In the genomic region with DNA sequence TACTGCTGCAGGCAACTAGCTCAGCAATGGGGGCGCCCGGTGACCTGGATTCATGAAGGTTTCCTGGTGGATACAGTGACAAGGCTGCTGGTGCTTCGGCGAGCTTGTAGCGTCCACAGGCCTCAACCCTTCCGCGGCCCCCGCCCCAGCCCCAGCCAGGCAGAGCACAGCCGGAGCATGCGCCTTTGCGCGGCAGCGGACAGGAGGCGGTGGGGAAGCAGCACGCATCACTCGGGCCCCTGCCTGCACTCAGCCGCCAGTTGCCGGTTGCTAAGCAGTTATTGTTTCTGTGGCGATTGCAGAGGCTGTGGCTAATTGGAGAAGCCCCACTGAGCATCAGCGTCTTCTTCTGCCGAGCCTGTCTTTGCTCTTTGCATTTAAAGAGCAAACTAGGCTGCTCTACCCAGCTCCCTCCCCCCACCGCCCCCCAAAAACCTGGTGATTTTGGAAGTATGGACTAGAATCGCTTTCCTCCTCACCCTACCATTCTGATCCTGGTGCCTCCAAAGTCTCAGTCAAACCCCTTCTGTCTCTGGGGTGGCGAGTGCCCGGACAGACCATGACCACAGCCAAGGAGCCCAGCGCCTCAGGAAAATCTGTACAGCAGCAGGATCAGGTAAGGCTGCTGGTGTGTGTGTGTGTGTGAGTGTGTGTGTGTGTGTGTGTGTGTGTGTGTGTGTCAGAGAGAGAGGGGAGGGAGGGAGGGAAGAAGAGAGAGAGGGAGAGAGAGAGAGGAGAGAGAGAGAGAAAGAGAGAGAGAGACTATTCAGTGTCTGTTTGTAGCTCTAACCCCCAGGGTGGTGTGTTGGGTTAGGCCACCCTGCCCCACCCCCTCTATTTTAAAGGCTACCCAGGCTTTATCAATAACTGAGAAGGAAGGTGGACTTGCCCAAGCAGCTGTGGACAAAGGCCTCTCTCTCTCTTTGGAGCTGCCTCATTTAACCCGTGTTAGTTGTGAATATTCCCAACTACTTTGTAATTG, we compare ENCODE assay signal across 8 mouse cellular contexts.
DNase-seq lines count a peak whose midpoint lies in the region; ATAC-seq and TF ChIP-seq lines count a peak whose summit lies in the region.

No protein-coding gene starts in this region.

- peaks cover 19% of the 10 kb centered on the region for H3K4me1 ChIP-seq in forebrain, embryonic 15.5 days
- H3K4me1 ChIP-seq in midbrain, postnatal 0 days (ENCODE audit: insufficient read depth, low read length) = peaks cover 31% of the 10 kb centered on the region

- H3K4me2 ChIP-seq in forebrain, embryonic 15.5 days (replicated peaks) = peak overlapping the region; percentile 66
- H3K4me2 ChIP-seq in midbrain, postnatal 0 days (ENCODE audit: low read depth, low read length, poor library complexity, severe bottlenecking) = peak overlapping the region; percentile 69

- H3K36me3 ChIP-seq in forebrain, embryonic 15.5 days = no peaks in the 10 kb centered on the region
- H3K36me3 ChIP-seq in midbrain, postnatal 0 days (ENCODE audit: insufficient read depth, low read length) = no peaks in the 10 kb centered on the region

- peak overlapping the region; percentile 79 for H3K27ac ChIP-seq in forebrain, embryonic 15.5 days (replicated peaks)
- peak overlapping the region; percentile 84 for H3K27ac ChIP-seq in midbrain, postnatal 0 days (ENCODE audit: low read depth, low read length)

- no peak for TF ChIP-seq CTCF in midbrain, postnatal 0 days (IDR thresholded peaks at IDR 0.05)

- peak overlapping the region; percentile 46 for H3K4me3 ChIP-seq in forebrain, embryonic 15.5 days
- peak overlapping the region; percentile 45 for H3K4me3 ChIP-seq in midbrain, postnatal 0 days (ENCODE audit: low read depth, low read length)

- peak overlapping the region; percentile 62 for H3K9ac ChIP-seq in forebrain, embryonic 15.5 days (replicated peaks)
- H3K9ac ChIP-seq in midbrain, postnatal 0 days (replicated peaks; ENCODE audit: low read length, poor library complexity, severe bottlenecking) = peak overlapping the region; percentile 68

- peak; percentile 95 for ATAC-seq in forebrain, embryonic 15.5 days (replicated peaks)
- peak; percentile 92 for ATAC-seq in midbrain, postnatal 0 days (ENCODE audit: low FRiP score)
- ATAC-seq in monocyte, adult 5-6 weeks (replicated peaks; ENCODE audit: insufficient number of reproducible peaks, low FRiP score, low TSS enrichment, poor library complexity, severe bottlenecking) = no peak
- ATAC-seq in activated CD4-positive, CD25-positive, alpha-beta regulatory T cell, adult 4 months = no peak

- 3% methylated on average over 27 of the region's 27 CpGs for WGBS in forebrain, embryonic 15.5 days
- 3% methylated on average over 27 of the region's 27 CpGs for WGBS in midbrain, postnatal 0 days

- DNase-seq in heart, adult 11 months = peak; percentile 61
- no peak for DNase-seq in heart, postnatal 36 days
- DNase-seq in cerebellum, adult 11-12 months = peak; percentile 67
- peak; percentile 65 to 75 for DNase-seq in layer of hippocampus, postnatal 25 days (ENCODE audit: extremely low spot score in 1 of 2, low spot score in 1 of 2)
- peak; percentile 87 for DNase-seq in midbrain, postnatal 0 days (ENCODE audit: low spot score)

- H3K9me3 ChIP-seq in forebrain, embryonic 15.5 days = no peaks in the 10 kb centered on the region
- H3K9me3 ChIP-seq in midbrain, postnatal 0 days (ENCODE audit: low read length) = no peaks in the 10 kb centered on the region

- no peaks in the 10 kb centered on the region for H3K27me3 ChIP-seq in forebrain, embryonic 15.5 days
- no peaks in the 10 kb centered on the region for H3K27me3 ChIP-seq in midbrain, postnatal 0 days (ENCODE audit: insufficient read depth, low read length)

- intact Hi-C loops in heart, postnatal 36 days (cut with DNase I) = no loop called here

Comparison
In these comparisons a context has a peak if more than half of its experiments do, and no peak if none do; other contexts are left out.
1. DNase-seq: peak in heart, adult 11 months (single experiment), cerebellum, adult 11-12 months (single experiment), layer of hippocampus, postnatal 25 days (2 of 2) and midbrain, postnatal 0 days (single experiment); none in heart, postnatal 36 days (0 of 2).
2. ATAC-seq: peak in forebrain, embryonic 15.5 days (single experiment) and midbrain, postnatal 0 days (single experiment); none in monocyte, adult 5-6 weeks (single experiment) and activated CD4-positive, CD25-positive, alpha-beta regulatory T cell, adult 4 months (single experiment).